Mouse (Mus musculus) adrenal gland, adult 2 months (tissue): ENCODE results near the gene Plin3. TPM values are rescaled to one million over a fixed set of nuclear protein-coding genes. Genes with fewer than 3 reads are reported as not detected.
"Not testable (repeated sequence)": the region's sequence is repeated elsewhere in the genome, so short reads cannot be mapped to it uniquely, and the experiment has no call there.

Experiments used
- DNase-seq: peaks from one replicate; pipeline ENCODE4 v3.0.0; 2021
- polyA plus RNA-seq: library from polyadenylated mRNA; depleted of rRNA; stranded (reverse); fragments of >200 nt; gene quantifications from 2 replicates; pipeline ENCODE4 v1.2.3, GENCODE M21; 2012
- total RNA-seq, 2 experiments: library from RNA; stranded (reverse); gene quantifications; 2 replicates each; pipeline ENCODE4 v1.2.3; 2021

Gene Plin3
- total and polyA plus RNA-seq, 3 experiments, result 51.8 to 101 (median 65.9) TPM

DNA sequence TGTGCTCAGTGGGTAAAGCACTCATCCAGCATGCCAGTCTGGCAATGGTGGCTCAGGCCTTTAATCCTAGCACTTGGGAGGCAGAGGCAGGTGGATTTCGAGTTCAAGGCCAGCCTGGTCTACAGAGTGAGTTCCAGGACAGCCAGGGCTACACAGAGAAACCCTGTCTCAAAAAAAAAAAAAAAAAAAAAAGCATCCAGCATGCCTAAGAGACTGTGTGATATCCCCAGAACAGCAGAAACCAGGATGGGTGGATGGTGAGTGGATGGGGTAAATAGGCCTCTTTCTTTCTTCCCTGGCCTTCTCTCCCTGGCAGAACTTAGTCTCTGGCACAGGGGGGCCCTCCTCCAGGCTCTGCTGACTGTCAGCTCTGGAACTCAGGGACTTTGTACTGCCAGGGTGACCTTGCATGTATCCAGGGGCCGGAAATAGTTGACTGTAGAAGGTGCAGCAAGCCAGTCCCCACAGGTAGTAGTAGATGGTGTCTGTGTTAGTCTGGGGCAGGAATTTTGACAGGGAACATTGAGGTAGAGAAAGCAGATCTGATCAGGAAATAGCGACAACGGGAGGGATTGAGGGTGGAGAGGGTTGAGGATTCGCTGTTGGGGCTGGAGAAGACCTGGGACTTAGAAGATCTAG, 16.7 kb downstream of the Plin3 start:
- peak; percentile 76 for DNase-seq

DNA sequence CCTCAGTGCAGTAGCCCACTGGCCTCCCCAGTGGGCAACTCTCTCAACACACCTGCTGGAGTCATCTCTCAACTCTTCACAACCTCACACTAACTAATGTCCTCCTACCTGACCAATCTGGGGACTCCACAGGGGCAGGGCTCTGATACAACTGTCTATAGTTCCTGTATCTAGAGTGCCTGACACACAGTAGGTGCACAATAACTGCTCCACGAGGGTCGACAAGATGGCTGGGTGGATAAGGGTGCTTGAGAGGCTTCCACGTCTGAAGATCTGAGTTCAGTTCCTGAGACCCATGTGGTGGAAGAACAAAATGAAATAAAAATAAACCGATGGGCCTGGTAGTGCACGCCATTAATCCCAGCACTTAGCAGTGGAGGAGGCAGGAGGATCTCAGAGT, 18.7 kb downstream of the Plin3 start:
- DNase-seq, result no peak

DNA sequence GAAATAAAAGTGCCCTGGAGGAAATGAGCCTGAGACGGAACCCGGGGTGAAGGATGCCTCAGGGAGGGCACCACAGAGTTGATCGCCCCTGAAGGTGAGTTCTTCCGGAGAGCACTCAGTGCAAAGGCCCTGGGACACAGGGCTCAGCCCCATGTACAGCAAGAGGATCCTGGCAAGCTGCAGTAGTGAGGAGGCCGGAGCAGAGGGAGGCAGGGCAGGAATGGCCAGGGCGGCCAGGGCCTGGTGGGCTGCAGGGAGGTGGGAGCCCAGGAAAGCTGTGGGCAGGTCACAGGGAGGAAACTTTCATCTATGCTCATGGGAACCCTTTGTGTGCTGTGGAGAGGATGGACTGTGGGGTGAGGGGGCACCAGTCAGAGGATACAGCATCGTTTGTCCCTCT, 19.2 kb downstream of the Plin3 start:
- no peak for DNase-seq

DNA sequence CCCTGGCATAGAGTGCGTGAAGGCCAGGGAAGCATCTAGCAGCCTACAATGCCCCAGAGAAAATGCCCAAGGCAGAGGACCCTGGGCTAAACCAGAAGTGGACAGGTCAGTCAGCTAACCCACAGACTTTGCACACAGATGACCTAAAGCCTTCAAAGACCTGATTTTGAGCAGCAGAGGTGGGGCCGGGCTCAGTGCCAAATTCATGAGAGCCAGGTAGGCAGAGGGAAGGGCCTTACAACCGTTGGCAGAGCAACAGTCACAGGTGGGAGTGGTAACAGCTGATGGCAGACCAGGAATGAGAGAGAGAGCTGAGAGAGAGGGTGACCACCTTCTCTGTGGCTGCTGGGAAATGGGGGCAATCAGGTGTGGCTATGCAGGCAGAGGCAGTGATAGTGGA, 20.0 kb downstream of the Plin3 start:
- no peak for DNase-seq

DNA sequence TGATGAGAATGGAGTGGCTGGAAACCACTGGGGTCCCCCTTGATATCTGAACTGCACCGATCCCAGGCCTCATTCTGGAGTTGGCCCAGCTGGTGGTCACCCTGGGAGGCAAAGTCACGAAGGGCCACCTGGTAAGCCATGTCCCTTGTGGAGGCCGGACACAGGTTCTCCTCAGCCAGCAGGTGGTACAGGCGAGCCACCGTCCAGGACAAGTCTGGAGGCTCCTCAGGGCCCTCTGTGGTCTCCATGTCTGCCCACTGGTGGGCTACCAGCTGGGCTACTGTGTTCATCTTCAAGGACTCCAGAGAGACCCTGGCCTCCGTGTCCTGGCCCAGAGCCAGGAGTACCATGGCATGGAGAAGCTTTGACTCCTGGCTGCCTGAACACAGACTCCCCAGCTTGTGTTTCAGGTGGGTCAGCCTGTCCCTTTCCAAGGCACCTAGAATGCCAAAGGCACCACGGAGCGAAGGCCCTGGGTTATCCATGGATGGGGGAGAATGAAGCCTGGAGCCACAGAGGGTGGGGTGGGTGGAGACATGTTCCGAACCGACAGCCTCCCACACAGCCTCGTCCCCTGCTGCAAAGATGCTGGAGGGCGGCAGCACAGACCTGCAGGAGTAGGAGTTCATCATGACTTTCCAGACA, 20.9 kb downstream of the Plin3 start:
- no peak for DNase-seq

DNA sequence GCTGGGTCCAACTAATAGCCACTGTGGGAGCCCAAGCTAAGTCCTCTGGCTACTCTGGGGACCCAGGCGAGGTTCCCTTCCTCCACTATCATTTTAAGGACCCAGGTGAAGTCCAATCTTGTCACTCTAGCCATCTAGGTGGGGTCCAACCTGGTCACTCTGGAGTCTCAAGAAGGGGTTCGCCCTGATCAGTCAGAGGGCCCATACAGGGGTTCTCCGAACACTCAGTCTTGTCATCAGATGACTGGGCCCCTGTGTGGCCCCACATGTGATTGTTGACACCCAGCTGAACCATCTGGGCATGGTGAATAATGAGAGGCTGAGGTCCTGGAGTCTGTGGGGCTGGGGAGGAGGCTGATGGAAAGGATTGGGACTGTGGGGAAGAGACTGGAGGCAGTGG, 22.9 kb downstream of the Plin3 start:
- no peak for DNase-seq

DNA sequence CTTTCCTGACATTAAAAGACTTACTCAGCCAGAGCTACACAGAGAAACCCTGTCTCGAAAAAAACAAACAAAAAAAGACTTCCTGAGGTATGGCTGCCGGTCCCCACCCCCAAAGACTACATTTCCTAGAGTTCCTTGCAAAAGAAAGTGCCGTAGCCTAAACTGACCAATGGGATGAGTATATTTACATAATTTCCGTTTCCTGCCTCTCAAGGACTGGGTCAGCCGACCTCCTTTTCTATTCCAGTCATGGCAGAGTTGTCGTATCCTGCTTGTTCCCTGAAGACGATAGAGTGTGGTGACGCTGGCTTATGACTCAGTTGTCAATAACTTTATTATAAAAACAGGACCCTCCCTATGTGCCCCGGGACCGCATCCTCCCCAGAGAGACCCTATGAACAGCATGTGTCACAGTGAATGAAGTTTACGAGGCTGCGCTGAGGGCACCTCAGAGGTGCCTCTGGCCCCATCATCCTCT, 23.5 kb downstream of the Plin3 start:
- peak; percentile 72 for DNase-seq

DNA sequence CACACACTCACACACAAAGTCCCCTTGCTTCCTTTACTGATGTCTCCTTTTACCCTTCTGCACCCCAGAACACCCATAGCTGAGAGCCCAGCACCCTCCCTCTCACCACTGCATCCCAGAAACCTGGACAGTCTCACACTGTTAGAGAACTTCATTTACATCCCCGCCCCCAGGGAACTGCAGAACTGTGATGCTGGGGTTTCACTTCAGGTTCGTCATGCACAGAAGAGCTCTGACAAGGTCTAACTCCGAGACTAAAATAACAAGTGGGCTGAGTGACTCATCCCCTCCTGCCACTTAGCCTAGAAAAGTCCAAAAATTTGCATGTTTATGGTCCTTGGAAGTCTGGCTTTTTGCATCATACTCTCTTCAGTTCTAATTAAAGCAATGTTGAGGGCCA, 26.4 kb downstream of the Plin3 start:
- DNase-seq, result peak; percentile 77

DNA sequence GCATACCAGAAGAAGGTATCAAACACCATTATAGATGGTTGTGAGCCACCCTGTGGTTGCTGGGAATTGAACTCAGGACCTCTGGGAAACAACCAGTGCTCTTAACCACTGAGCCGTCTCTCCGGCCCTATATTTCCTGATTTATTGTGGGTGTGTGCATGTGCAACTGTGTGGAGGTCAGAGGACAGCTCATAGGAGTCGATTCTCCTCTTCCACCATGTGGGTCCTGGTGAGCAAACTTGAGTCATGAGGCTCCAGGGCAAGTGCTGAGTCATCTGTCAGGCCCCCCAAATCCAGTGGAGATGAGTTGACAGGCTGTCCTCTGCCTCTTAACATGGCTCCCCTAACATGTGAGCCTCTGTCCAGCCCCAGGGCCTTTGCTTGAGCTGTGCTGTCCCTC, 26.8 kb downstream of the Plin3 start:
- peak; percentile 80 for DNase-seq

DNA sequence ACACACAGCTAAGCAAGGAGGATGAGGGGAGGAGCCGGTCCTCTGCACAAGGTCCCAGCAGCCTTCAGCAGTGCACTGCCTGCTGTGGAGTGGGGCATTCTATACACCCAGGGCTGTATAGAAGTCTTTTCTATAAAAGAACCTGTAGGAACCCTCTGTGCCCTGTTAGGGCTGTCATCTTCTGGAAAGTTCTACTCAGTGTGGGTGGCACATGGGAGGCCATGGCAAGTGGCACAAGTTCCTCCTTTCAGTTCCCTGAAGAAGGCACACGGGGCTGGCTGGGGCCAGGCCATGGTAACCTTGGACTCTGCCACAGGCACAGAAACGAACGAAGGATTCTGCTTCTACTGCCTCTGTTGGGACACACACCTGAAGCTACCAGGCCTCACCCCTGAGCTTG, 27.7 kb downstream of the Plin3 start:
- no peak for DNase-seq

DNA sequence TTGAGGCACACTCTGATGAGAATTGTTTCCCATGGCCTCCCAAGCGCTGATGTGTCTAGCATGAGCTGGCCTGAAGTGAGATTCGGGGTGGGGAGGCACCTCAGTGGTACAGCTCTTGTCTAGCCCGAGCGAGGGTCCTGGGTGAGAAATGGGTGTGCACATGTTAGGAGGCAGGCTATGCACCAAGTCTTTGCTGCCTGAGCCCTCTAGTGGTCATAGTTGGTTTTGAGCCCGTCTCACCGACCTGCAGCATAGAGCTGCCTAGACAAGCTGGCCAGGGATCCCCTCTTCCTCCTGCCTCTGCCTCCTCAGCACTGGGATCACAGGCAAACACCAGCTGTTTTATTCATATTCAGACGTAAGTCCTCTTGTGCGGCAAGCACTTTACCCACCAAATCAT, 28.7 kb downstream of the Plin3 start:
- peak; percentile 84 for DNase-seq

DNA sequence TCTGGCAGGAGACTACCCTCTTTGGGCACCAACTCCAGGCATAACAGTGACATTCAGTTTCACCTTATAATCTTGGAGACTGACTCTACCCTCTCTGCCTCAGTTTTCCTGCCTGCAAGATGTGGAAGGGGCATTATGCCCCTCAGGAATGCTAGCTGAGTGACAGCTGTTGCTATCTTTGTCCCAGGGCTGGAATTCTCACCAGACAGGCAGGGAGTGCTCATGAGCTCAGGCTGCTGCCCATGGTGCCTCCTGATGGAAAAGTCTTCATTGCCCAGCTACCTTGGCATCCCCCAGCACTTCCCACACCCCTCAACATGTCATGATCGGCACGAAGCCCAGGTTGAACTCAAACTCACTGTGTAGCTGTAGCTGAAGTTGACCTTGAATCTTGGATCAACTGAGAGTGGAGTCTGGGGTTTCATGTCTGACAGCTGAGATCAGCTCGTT, 30.0 kb downstream of the Plin3 start:
- DNase-seq, result no peak

DNA sequence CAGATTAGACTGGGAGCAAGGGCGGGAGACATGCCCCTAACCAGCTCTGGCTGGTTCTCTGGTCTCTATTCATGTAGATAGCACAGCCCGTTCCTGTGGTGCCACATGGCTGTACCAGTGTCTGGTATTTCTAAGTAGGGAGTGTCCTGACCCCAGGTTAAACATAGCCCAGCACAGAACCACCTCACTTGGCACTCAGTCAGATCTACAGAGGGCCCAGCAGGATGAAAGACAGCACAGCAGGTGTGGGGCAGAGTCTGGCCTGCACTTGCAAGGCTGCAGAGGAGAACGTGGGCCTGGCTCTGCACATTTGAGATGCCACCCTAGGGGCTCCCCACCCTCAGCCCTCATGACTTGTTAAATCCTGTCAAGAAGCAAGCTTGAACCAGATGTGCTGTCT, 31.5 kb downstream of the Plin3 start:
- no peak for DNase-seq

DNA sequence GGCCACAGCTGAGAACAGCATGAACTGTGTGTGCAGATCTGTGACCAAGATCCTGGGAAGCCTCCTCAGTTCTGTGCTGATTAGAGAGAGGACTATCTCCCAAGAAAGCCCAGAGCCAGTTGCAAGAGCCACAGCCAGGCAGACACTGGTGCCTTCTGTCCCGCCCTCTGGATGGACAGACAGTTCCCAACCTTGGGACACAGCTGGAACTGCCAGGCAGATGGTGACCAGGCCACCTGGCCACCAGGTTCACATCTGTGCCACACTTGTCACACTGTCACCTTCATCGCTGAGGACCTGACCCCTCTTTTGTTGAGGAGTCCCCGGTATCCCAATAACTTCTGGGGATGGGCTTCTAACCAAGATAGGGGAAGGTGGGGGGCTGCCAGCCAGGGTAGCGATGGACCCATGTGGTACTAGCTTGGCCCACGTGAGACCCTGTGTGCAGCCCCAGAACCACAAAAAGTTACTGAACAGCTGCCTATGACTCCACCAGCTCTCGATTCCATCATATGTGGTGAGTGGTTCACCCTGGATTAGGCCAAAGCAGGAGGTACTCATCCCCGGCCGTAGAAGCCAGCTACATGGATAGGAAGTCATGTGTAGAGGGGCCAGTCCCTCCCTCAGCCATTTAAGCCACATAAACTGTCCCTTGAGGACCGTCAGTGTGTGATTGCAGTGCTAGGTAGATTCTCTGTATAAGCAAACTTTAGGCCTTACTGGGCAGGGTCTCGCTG, 33.2 kb downstream of the Plin3 start:
- no peak for DNase-seq

DNA sequence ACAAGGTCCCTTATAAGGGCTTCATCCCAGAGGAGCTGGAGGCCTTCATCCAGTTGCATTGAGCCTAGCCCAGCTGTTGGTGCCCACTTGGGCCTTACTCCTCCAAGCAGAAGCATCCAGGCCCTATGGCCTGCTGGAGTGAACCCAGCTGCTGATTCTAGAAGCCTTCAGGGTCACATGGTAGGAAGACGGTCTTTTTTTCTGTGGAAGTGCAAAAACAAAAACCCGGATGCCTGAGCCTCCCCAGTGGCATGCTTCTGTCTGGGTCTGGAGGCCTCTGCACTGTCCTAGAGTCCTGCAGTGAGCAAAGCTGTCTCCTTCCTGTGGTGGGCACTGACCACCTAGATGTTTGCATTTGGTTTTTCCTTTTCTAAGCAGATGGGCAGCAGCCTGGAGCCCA, 33.9 kb downstream of the Plin3 start:
- not testable (repeated sequence) for DNase-seq

DNA sequence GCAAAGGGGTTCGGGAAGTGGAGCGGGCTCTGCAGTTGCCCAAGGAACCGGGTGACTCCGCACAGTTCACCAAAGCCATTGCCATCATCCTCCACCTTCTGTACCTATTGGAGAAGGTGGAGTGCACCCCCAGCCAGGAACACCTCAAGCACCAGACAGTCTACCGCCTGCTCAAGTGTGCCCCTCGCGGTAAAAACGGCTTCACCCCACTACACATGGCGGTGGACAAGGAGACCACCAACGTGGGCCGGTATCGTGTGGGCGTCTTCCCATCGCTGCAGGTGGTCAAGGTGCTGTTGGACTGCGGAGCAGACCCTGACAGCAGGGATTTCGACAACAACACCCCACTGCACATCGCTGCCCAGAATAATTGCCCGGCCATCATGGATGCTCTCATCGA, 34.4 kb downstream of the Plin3 start:
- DNase-seq, result not testable (repeated sequence)

DNA sequence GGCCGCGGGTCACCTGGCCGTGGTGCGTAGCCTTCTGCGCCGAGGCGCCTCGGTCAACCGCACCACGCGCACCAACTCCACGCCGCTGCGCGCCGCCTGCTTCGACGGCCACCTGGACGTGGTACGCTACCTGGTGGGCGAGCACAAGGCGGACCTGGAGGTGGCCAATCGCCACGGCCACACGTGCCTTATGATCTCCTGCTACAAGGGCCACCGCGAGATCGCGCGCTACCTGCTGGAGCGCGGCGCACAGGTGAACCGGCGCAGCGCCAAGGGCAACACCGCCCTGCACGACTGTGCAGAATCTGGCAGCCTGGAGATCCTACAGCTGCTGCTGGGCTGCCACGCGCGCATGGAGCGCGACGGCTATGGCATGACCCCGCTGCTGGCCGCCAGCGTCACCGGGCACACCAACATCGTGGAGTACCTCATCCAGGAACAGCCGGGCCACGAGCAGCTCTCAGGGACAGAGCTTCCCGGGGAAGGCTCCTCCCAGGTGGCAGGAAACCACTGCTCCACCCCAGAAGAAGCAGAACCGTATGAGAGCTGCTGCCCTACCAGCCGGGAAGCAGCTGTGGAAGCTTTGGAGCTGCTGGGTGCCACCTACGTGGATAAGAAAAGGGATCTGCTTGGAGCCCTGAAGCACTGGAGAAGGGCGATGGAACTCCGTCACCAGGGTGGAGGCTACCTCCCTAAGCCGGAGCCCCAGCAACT, 35.3 kb downstream of the Plin3 start:
- no peak for DNase-seq

DNA sequence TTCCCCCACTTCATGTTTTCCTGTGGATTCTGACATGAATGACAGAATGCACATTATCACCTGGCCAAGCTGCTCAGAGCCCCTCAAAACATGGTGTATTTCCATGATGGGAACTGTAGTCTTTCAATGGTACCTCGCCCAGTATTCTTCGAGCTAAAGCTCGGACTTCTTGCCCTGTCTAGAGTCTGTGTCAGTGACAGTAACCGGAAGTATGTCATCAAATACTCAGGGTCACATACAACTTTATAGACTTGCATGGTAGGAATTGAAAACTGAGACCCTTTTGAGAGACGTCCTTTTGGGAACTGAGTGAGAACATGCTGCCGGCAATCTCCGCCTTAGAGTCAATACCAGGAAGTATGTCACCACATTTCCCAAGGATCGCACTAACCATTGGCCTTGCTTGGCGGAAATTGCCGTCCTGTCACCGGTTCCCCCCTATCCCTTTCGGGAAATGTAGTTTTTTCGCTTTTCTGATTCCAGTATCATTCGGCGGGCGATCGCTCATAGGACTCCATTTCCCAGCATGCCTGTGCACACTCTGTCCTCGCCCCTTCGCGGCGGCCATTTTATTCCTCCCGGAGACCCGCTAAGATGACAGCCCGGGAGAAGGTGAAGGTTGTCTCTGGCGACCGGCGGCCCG, 36.3 kb downstream of the Plin3 start, which contains the start of gene Fem1a:
Gene Fem1a, plus strand, starts transcription at position 572 of the 643 bp plus-strand sequence.
- peak; percentile 96 for DNase-seq

DNA sequence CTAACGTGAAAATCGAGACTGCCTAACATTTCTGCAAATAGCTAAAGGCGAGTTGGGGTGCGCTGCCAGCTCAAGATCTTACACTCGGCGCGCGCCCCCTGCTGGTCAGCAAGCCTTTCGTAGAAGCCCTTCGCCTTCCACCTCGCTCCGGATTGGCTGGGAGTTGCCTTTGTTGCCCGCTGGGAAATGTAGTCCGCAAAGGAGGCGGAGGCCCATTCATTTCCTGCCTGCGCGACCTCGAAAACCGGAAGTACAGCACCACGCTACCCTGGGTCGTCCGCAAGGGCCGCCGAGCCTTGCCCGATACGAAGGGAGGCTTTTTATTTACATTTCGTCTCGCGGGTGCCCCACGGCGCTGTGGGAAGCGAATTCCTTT, 36.8 kb downstream of the Plin3 start:
- peak; percentile 98 for DNase-seq

DNA sequence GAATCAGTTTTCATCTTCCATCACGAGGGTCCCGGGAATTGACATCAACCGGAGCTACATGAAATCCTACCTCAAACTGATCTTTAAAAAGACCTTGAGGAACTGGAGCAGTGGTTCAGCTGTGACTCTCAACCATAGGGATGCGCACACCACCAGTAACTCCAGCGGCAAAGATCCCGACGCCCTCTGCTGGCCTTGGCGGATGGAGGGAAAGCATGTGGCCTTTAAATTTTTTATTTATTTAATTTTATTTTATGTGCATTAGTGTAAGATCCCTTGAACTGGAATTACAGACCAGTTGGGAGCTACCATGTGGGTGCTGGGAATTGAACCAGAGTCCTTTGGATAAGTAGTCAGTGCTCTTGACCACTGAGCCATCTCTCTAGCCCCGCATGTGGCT, 37.2 kb downstream of the Plin3 start:
- peak; percentile 30 for DNase-seq

DNA sequence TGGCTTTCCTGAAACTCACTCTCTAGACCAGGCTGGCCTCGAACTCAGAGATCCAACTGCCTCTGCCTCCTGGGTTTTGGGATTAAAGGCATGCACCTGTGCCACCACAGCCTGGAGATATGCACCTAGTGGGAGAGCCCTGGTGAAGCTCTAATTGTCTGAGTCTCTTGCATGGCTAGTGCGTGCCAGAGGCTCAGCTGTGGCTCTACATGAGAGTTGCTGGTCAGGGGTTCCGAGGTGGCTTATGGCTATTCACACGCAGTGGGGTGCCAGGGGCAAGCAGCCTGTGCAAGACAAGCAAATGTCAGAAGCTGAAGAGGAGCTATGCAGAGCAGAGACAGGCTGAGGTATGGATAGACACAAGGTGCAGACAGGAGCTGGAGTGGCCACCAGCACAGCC, 38.0 kb downstream of the Plin3 start:
- DNase-seq, result no peak
